Mouse (Mus musculus) telencephalon, adult 2 months (tissue): ENCODE measurements around the gene Cdh4.

Source experiments
- DNase-seq: peaks from one replicate; pipeline ENCODE4 v3.0.0-alpha.2; 2011; ENCODE audit warnings: low read depth, low spot score

The Cdh4 gene

GRCm38 (mm10) chr2:179780961-179781360, 338.7 kb downstream of the Cdh4 start:
- no peak for DNase-seq

- DNase-seq = peak; percentile 46
Measured at GRCm38 (mm10) chr2:179787256-179787655, 345.0 kb downstream of the Cdh4 start.

- DNase-seq = no peak
Measured at GRCm38 (mm10) chr2:179787797-179788196, 345.6 kb downstream of the Cdh4 start.

GRCm38 (mm10) chr2:179790684-179791083, 348.5 kb downstream of the Cdh4 start:
- no peak for DNase-seq

GRCm38 (mm10) chr2:179792426-179793133, 350.3 kb downstream of the Cdh4 start:
- DNase-seq = no peak

- no peak for DNase-seq
Measured at GRCm38 (mm10) chr2:179794354-179794753, 352.1 kb downstream of the Cdh4 start.

- DNase-seq = peak; percentile 34
Measured at GRCm38 (mm10) chr2:179795452-179795851, 353.2 kb downstream of the Cdh4 start.

GRCm38 (mm10) chr2:179799906-179800532, 357.8 kb downstream of the Cdh4 start:
- DNase-seq = peak; percentile 88

GRCm38 (mm10) chr2:179801042-179801441, 358.8 kb downstream of the Cdh4 start:
- no peak for DNase-seq

- no peak for DNase-seq
Measured at GRCm38 (mm10) chr2:179802411-179802810, 360.2 kb downstream of the Cdh4 start.

- DNase-seq = no peak
Measured at GRCm38 (mm10) chr2:179811086-179811485, 368.9 kb downstream of the Cdh4 start.

- DNase-seq = peak; percentile 39
Measured at GRCm38 (mm10) chr2:179813035-179813827, 371.0 kb downstream of the Cdh4 start.

- DNase-seq = peak; percentile 72
Measured at GRCm38 (mm10) chr2:179824776-179825326, 382.6 kb downstream of the Cdh4 start.

- DNase-seq = no peak
Measured at GRCm38 (mm10) chr2:179828968-179829367, 386.7 kb downstream of the Cdh4 start.

- no peak for DNase-seq
Measured at GRCm38 (mm10) chr2:179829972-179830371, 387.7 kb downstream of the Cdh4 start.

GRCm38 (mm10) chr2:179834892-179835291, 392.7 kb downstream of the Cdh4 start:
- DNase-seq = no peak

- no peak for DNase-seq
Measured at GRCm38 (mm10) chr2:179835570-179835969, 393.3 kb downstream of the Cdh4 start.

- peak; percentile 72 for DNase-seq
Measured at GRCm38 (mm10) chr2:179837186-179837585, 395.0 kb downstream of the Cdh4 start.

GRCm38 (mm10) chr2:179838036-179838435, 395.8 kb downstream of the Cdh4 start:
- no peak for DNase-seq

- no peak for DNase-seq
Measured at GRCm38 (mm10) chr2:179842610-179843389, 400.6 kb downstream of the Cdh4 start.

GRCm38 (mm10) chr2:179849732-179850131, 407.5 kb downstream of the Cdh4 start:
- no peak for DNase-seq
